21 mouse cellular contexts compared by ENCODE assay signal in the genomic region with DNA sequence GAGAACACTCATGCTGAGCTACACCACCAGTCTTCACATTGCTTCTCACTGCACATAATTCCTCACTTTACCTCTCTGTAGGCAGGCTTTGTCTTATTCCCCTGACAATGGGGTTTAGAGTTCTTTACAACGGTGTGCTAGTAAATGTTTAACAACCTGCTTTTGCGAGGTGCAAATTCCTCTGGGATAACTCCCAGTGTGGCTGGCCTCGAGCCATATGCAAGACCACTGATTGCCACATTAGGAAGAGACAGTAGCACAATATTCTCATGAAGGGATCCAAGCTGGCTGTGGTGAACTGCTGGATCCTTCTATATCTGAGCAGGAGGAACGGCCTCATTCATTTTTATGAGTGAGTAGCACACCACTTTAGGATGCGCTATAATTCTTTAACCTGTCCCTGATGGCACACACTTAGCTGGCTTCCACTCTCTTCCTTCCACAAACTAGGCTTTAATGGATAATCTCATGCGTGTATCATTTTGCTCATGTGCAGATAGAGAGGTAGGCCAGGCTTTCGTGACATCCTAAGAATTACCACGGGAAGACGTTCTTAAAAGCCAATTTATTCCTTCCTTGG. TPM values are rescaled to one million over a fixed set of nuclear protein-coding genes. Genes with fewer than 3 reads are reported as not detected.
A peak's percentile ranks its signal among the peaks of the same experiment; 100 is the strongest.
DNase-seq lines count a peak whose midpoint lies in the region; ATAC-seq and TF ChIP-seq lines count a peak whose summit lies in the region.
"Had no signal": no experiment of that assay in that cellular context is flagged by ENCODE, and none has a peak within 500 bp of the region (broad histone marks: within the 10 kb centered on the region; RNA-seq: fewer than 3 reads in every experiment).

No protein-coding gene starts in this region.

- H3K9ac ChIP-seq in kidney, embryonic 14.5 days (ENCODE audit: low read depth, low read length): no peak overlapping the region
- H3K9ac ChIP-seq: hindbrain, embryonic 15.5 days; limb, embryonic 13.5 days; liver, embryonic 14.5 days had no signal

- no peak overlapping the region for H3K4me3 ChIP-seq in kidney, embryonic 14.5 days (ENCODE audit: low read length)
- no peak overlapping the region for H3K4me3 ChIP-seq in lung, adult 2 months (replicated peaks; ENCODE audit: extremely low read depth, low read depth, low read length)
- H3K4me3 ChIP-seq: forebrain, embryonic 10.5 days; hindbrain, embryonic 15.5 days; limb, embryonic 13.5 days had no signal

- TF ChIP-seq CTCF in Patski (IDR thresholded peaks at IDR 0.05): no peak
- TF ChIP-seq CTCF in lung, adult 2 months (IDR thresholded peaks at IDR 0.05; ENCODE audit: insufficient read depth, low read length): no peak

- H3K27ac ChIP-seq in kidney, embryonic 14.5 days (ENCODE audit: low read depth, low read length): no peak overlapping the region
- H3K27ac ChIP-seq: forebrain, embryonic 10.5 days; hindbrain, embryonic 15.5 days; limb, embryonic 13.5 days; liver, embryonic 14.5 days; macrophage had no signal

- no peaks in the 10 kb centered on the region for H3K36me3 ChIP-seq in kidney, embryonic 14.5 days (ENCODE audit: control insufficient read depth, insufficient read depth, low read length)
- H3K36me3 ChIP-seq: forebrain, embryonic 10.5 days; hindbrain, embryonic 15.5 days; limb, embryonic 13.5 days had no signal

- no peaks in the 10 kb centered on the region for H3K27me3 ChIP-seq in kidney, embryonic 14.5 days (ENCODE audit: control insufficient read depth, insufficient read depth, low read length)
- H3K27me3 ChIP-seq in Patski: no peaks in the 10 kb centered on the region
- H3K27me3 ChIP-seq: hindbrain, embryonic 15.5 days had no signal

- POLR2A ChIA-PET in Patski (lab: Charles Lee): no interaction called here

- CTCF ChIA-PET in Patski (lab: Charles Lee): interaction anchor here (1.4 to 1.5 kb wide), 2 partner anchors 19 to 20 kb away, joined by 4 read pairs; no protein-coding TSS in a partner anchor

- intact Hi-C loops in gastrocnemius, postnatal 36 days (cut with DNase I): no loop called here

- 53% methylated on average over 9 of the region's 9 CpGs for WGBS in kidney, embryonic 14.5 days
- 67% methylated on average over 9 of the region's 9 CpGs for WGBS in lung, adult 2 months

- ATAC-seq in kidney, embryonic 14.5 days (ENCODE audit: low FRiP score, low TSS enrichment): no peak
- ATAC-seq in Patski: peak; percentile 67
- ATAC-seq: lung, postnatal 0 days had no signal

- no peak for TF ChIP-seq POLR2A in lung, adult 2 months (IDR thresholded peaks at IDR 0.05; ENCODE audit: borderline replicate concordance, extremely low read depth, low read depth, low read length)

- H3K4me1 ChIP-seq in kidney, embryonic 14.5 days (ENCODE audit: control insufficient read depth, insufficient read depth, low read length): no peaks in the 10 kb centered on the region
- H3K4me1 ChIP-seq in lung, adult 2 months (ENCODE audit: control insufficient read depth, insufficient read depth, low read length): peaks cover 5% of the 10 kb centered on the region

- in situ Hi-C loops in Patski (cut with MboI; ENCODE audit: low pct_unique_long_range_greater_than_20kb): no loop called here

- H3K9me3 ChIP-seq in kidney, embryonic 14.5 days (ENCODE audit: control insufficient read depth, low read length): no peaks in the 10 kb centered on the region
- H3K9me3 ChIP-seq: forebrain, embryonic 10.5 days; hindbrain, embryonic 15.5 days; limb, embryonic 13.5 days had no signal

- H3K4me2 ChIP-seq in kidney, embryonic 14.5 days (replicated peaks; ENCODE audit: low read depth, low read length): no peak overlapping the region
- H3K4me2 ChIP-seq: hindbrain, embryonic 15.5 days; limb, embryonic 13.5 days had no signal

- peak; percentile 29 for DNase-seq in kidney, adult 11 months
- peak; percentile 61 for DNase-seq in Patski (ENCODE audit: low read depth, low spot score)
- DNase-seq in kidney, adult 18-20 months: peak; percentile 51
- DNase-seq in kidney, postnatal 10 days: peak; percentile 58
- DNase-seq in lung, adult 2 months: no peak
- no peak for DNase-seq in heart, adult 18-20 months
- DNase-seq in gastrocnemius, postnatal 36 days: no peak
- DNase-seq: cerebellum, adult 11 months; cerebellum, adult 9-11 months; heart, postnatal 4 days; layer of hippocampus, postnatal 36 days; right cerebral cortex, postnatal 14 days; spleen, adult 18-20 months had no signal

RNA-seq across cellular contexts. Expression of a gene that starts 6.3 kb away (rescaled TPM):
- polyA plus RNA-seq in kidney, embryonic 14.5 days (2014; fragmentation: Nextera tagmentation; extraction: Ambion mirVana): 2.1 and 4.5 TPM in 2 replicates
- polyA plus RNA-seq in Patski (2021): 2.4 TPM
- polyA plus RNA-seq in lung, adult 2 months (2012; rRNA removed): 293 and 326 TPM in 2 replicates
- total RNA-seq in heart, adult 18-20 months (2021): 10 to 100 TPM; 14.6 to 15.8 TPM
- 1 to 10 TPM; 4.8 to 5.5 TPM for total RNA-seq in gastrocnemius, postnatal 36 days (2021)
- total RNA-seq: neutrophil, adult 5-6 weeks had no signal

Comparison
In these comparisons a context has a peak if more than half of its experiments do, and no peak if none do; other contexts are left out.
1. DNase-seq: peak in kidney, adult 11 months (single experiment), Patski (single experiment), kidney, adult 18-20 months (single experiment) and kidney, postnatal 10 days (single experiment); none in lung, adult 2 months (single experiment), heart, adult 18-20 months (0 of 2) and gastrocnemius, postnatal 36 days (0 of 2).
2. RNA of a gene that starts 6.3 kb away (polyA plus RNA-seq): 293 to 326 TPM in lung, adult 2 months; 2.1 to 4.5 TPM in kidney, embryonic 14.5 days and 2.4 TPM in Patski (single experiment); every median in the first group is over 10 times any median in the second.